Mouse (Mus musculus): ENCODE results near the gene Olfr725.

The Olfr725 gene

GRCm38 (mm10) chr14:50040275-50040674 is at the start of gene Olfr725:
Gene Olfr725 (minus strand): TSS chr14:50040375.
- DNase-seq (ENCODE audit: low spot score in 2 of 2), result no peak

DNA sequence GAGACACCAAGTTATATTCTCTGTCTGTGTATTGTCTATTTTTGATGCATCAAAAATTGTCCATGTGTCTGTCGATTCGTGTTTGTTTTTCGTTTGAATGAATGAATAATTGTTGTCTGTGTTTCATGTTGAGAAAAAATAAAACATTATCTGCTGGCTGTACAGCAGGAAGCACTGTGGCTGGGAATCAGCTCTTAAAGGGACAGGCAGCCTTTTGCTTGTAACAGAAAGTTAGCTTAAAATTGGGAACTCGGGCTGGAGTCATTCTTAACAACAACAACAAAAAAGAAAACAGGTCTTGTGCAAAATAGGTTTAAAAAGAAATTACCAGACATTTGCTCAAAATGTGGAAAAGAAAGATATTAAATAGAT is 22.5 kb upstream of the Olfr725 start:
- DNase-seq (ENCODE audit: low spot score in 2 of 2), result no peak

GRCm38 (mm10) chr14:50061955-50062732 is 22.0 kb upstream of the Olfr725 start:
- DNase-seq (ENCODE audit: low spot score in 2 of 2), result peak; percentile 23 to 30

DNA sequence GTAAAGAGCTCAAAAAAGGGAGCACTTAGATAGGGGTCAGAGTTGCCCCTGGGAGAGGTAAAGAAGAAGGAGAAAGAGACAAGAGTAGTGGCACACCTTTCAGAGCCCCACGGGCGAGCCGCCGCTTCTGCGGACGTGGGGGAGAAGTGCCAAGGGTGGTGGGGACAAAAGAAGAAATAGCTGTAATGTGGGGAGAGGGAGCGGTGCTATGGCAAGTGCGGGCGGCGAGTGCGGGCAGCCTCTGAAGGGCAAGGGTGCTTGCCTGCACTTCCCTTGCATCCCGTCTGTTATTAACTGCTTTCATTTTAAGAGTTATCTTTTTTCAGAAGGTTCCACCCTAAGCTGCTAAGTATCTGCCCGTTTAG is 21.4 kb upstream of the Olfr725 start:
- no peak for DNase-seq (ENCODE audit: low spot score in 2 of 2)

DNA sequence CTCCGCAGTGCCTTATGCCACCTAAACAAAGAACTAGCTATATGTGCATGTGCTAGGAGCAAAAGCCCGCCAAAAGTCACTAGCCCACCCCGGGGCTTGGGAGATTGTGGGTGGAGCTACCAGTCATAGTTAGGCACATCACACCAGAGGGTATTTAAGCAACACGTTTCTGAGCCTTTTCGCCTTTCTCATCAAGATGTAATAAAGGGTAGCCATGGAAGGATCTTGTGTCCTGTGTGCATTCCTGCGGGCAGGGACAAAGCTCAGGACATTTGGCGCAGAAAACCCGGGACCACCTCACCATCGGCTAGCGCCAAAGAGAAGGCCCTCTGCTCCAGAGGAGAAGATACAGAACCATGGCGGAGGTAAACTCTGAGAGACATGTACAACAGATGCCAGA is 21.0 kb upstream of the Olfr725 start:
- DNase-seq (ENCODE audit: low spot score in 2 of 2), result no peak

- DNase-seq (ENCODE audit: low spot score in 2 of 2), result no peak
These were observed 8.1 kb downstream of the Olfr725 start for GRCm38 (mm10) chr14:50032041-50032440.

DNA sequence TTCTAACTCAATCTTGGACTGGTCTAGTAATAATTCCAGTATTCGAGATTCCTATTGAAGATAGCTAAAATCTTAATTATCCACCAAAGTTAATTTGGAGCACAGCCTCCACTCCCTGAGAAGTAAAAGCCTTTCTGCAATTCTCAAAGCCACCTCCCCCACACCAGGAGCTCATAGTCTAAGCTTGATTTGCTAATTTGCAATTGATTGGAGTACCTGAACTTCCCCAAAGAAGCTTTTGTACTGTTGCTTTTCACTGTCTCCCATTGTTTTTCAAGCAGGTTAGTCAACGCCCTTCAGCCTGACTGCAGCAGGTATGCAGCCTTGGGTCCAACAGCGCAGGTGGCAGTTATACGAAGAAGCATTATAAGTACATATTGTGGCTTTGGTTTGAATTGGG is 8.8 kb downstream of the Olfr725 start:
- DNase-seq (ENCODE audit: low spot score in 2 of 2), result no peak

DNA sequence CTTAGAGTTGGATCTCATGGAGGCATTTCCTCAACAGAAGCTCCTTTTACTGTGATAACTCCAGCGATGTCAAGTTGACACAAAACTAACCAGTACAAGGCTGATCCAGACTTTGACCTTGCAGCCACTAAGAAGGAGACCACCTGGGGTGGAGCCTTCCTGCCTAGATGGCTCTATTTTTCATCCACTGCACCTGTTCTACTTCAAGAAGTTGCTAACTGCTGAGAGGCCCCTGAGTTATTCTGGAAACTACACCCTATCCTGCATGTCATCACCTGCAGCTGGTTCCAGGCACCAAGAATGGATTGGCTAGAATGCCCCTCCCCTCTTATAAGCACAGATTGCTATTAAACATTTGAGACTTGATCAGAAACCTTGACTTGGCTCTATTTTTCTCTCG is 13.8 kb downstream of the Olfr725 start:
- DNase-seq (ENCODE audit: low spot score in 2 of 2), result no peak
